Mouse (Mus musculus) small intestine, adult 2 months (tissue): ENCODE data around the gene Pdcd1lg2.

ENCODE experiments used
- CTCF ChIP-seq: fragments of 200-500 bp; IDR thresholded peaks from 2 replicates; pipeline ENCODE4 v1.5.1; 2012; ENCODE audit warnings: low read depth, mild to moderate bottlenecking, control low read depth, inconsistent platforms, low read length, moderate library complexity, mixed read lengths; ENCODE audit not compliant: insufficient replicate concordance, insufficient read length; ENCODE audit errors: extremely low read depth
- POLR2A ChIP-seq: fragments of 200-500 bp; IDR thresholded peaks from 2 replicates; pipeline ENCODE4 v1.6.1; 2012; ENCODE audit warnings: low read depth, mild to moderate bottlenecking, control low read depth, inconsistent platforms, low read length, moderate library complexity

DNA sequence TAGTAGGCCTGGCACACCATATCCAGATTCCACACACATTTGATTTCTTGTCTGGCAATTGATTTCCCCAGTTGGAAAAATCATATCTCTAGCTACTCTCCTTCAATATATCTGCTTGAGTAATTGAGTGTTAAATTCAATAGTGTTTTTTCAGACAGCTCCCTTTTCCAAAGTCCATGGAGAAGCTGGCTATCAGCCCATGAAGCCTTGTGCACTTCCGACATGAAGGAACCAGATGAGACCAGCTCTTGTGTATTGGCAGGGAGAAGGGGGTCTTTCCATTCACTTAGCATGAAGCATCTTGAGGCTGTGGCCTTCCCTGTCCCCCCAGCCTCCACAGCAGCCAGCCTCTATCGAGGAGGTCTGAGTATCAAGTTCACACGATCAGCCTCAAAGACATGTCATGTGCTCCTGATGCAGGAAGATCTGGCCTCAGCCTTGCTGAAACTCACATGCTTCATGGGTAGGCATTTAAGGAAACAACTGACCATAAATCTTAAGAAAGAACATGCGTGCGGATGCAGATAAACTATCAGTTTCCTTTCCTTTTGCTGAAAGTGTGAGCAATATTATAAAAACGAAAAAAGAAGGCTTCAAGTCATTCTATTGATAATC lies 88.2 kb downstream of the Pdcd1lg2 start:
- TF ChIP-seq CTCF (no peak), POLR2A (no peak)
